Mouse (Mus musculus) stomach, embryonic 15.5 days (tissue): ENCODE results near the gene Cd47. TPM values are rescaled to one million over a fixed set of nuclear protein-coding genes. Genes with fewer than 3 reads are reported as not detected.

ENCODE experiments used
- ATAC-seq: fragments of 200-750 bp; cut with Nextera tagmentation; 2 replicates; pipeline ENCODE4 v1.8.0; 2017; ENCODE audit warnings: low read depth, moderate number of reproducible peaks, moderate TSS enrichment; ENCODE audit not compliant: insufficient read depth, low FRiP score
- H3K27ac ChIP-seq: fragments of 300-500 bp; sonication (generic); 2 replicates; pipeline ENCODE4 v1.5.1; 2015; ENCODE audit warnings: mild to moderate bottlenecking, inconsistent platforms
- H3K27me3 ChIP-seq: fragments of 300-500 bp; sonication (generic); replicated peaks from 2 replicates; pipeline ENCODE4 v1.6.1; 2015; ENCODE audit warnings: inconsistent platforms
- H3K36me3 ChIP-seq: fragments of 300-500 bp; sonication (generic); 2 replicates; pipeline ENCODE4 v1.6.1; 2015; ENCODE audit warnings: inconsistent platforms
- H3K4me1 ChIP-seq: fragments of 300-500 bp; sonication (generic); 2 replicates; pipeline ENCODE4 v1.6.1; 2015; ENCODE audit warnings: inconsistent platforms
- H3K4me2 ChIP-seq: fragments of 300-500 bp; sonication (generic); 2 replicates; pipeline ENCODE4 v1.6.1; 2015; ENCODE audit warnings: mild to moderate bottlenecking, inconsistent platforms
- H3K4me3 ChIP-seq: fragments of 300-500 bp; sonication (generic); replicated peaks from 2 replicates; pipeline ENCODE4 v1.5.1; 2015; ENCODE audit warnings: inconsistent platforms
- H3K9ac ChIP-seq: fragments of 300-500 bp; sonication (generic); 2 replicates; pipeline ENCODE4 v1.6.1; 2015; ENCODE audit warnings: inconsistent platforms
- H3K9me3 ChIP-seq: fragments of 300-500 bp; sonication (generic); 2 replicates; pipeline ENCODE4 v1.6.1; 2016; ENCODE audit warnings: inconsistent platforms
- whole genome bisulfite sequencing: fragments of 180-500 bp; shearing (Covaris S2); methylation state at CpG from one replicate; pipeline ENCODE4 v1.1.7; 2015; 5-methylcytosine and 5-hydroxymethylcytosine counted together
- polyA plus RNA-seq: library from polyadenylated mRNA; unstranded; fragments of >200 nt; fragmentation: Nextera tagmentation; extraction: Ambion mirVana; gene quantifications from 2 replicates; pipeline ENCODE4 v1.2.1, GENCODE M21; 2015

Cd47 gene
- polyA plus RNA-seq, 1 experiment from 2014 or later: 103 TPM

DNA sequence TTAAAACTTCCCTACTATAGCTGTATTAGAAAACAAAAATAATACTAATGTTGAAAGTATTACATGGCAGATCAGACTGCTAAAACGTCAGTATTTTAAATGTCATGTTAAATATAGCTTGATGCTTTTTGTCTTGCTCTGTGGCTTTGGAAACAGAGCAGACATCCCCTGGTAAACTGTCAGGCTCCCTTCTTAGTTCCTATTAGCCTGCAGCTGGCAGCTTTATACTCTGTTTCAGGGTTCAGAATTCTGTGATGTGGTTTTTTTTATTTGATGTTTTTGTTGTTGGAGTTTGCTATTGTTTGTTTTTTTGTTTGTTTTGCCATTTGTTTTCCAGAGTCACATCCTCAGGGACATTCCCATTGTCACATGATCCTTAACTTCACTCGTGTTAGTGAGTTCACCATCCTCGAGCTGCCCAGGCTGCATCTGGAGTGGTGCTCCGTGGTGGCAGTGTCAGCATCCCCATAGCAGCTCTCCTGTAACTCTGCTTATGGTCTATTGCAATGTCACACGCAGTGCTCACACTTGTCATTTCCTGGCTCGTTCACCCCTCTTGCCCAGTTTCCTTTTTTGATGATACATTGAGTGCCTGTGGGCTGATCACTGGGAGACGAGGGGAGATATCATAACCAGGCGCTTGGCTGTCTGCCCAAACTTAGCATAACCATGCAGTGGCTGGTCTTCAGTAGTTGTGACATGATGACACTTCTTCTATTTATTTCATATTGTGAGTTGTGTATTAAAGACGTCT, 87.7 kb downstream of the Cd47 start:
- Histone ChIP-seq H3K36me3 (no peaks in the 10 kb centered on the region), H3K27me3 (no peaks in the 10 kb centered on the region), H3K9ac (no peak overlapping the region), H3K27ac (no peak overlapping the region), H3K4me3 (no peak overlapping the region), H3K4me2 (no peak overlapping the region), H3K4me1 (no peaks in the 10 kb centered on the region), H3K9me3 (no peaks in the 10 kb centered on the region)
- WGBS: 63% methylated on average over 9 of the region's 9 CpGs
- no peak for ATAC-seq

DNA sequence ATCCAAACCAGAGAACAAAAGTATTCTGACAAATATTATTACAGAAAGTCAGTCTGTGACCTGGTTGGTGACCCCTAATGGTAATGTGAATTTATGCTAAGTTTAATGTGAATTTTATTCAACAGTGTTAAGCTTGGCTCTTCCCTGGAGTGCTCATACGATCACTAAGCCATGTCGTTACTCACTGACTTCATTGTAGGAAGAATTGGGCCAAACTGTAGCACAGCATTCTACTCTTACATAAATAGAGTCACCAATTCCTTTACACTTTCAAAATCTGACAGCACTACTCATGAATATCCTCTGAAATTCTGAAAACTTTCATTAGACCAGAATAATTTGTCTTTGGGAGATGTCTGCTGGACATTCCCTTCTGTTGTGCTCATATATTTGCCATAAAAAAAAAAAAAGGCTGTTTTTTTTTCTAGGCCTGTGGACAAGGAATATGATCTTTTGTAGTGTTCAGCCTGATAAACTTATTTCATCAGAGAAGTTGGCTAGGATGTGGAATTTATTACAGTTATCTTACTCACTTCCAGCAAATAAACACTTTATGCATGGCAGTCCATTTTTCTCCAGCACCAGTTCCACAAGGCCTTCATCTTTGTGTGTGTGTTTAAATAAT, 88.8 kb downstream of the Cd47 start:
- Histone ChIP-seq H3K36me3 (no peaks in the 10 kb centered on the region), H3K4me2 (no peak overlapping the region), H3K9ac (no peak overlapping the region), H3K4me1 (no peaks in the 10 kb centered on the region), H3K27me3 (no peaks in the 10 kb centered on the region), H3K27ac (no peak overlapping the region), H3K4me3 (no peak overlapping the region), H3K9me3 (no peaks in the 10 kb centered on the region)
- ATAC-seq: no peak
- WGBS: 63% methylated on average over 2 of the region's 2 CpGs

DNA sequence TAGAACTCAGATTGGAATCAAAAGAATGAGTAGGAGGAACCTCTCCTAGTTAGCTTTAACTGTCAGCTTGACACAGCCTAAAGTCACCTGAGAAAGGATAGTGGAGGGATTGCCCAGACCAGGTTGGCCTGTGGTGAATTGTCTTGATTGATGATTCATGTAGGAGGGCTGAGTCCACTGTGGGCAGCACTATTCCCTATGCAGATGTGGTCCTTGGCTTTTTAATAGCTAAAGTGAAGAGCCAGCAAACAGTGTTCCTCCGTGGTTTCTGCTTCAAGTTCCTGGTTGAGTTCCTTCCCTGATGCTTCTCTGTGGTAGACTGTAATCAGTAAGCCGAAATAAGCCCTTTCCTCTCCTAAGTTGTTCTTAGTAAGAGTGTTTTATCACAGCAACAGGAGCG, 91.9 kb downstream of the Cd47 start:
- H3K36me3 ChIP-seq: no peaks in the 10 kb centered on the region
- no peaks in the 10 kb centered on the region for H3K4me1 ChIP-seq
- WGBS: 93% methylated on average over 3 of the region's 3 CpGs

DNA sequence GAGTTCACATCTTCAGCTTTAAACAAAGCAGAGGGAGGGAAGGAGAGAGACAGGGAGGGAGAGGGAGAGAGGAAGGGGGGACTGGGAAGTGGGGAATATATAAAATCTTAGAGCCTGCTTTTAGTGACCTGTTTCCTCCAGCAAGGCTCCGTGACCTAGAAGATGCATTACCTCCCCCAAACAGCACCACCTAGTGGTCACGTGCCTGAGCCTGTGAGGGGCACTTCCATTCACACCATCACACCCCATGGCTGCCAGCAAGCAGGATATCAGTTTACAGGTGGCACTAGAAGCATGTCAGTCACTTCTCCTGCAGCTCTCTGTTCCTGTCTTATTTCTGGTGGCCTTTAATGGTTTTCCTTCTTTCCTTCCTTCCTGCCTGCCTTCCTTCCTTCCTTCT, 92.6 kb downstream of the Cd47 start:
- 65% methylated on average over 2 of the region's 2 CpGs for WGBS

More for the DNA sequence above, 91.9 kb downstream of the Cd47 start:
- no peak overlapping the region for H3K4me2 ChIP-seq
- no peaks in the 10 kb centered on the region for H3K27me3 ChIP-seq
- no peak for ATAC-seq
- H3K4me3 ChIP-seq: no peak overlapping the region
- no peak overlapping the region for H3K27ac ChIP-seq
- no peaks in the 10 kb centered on the region for H3K9me3 ChIP-seq
- H3K9ac ChIP-seq: no peak overlapping the region

DNA sequence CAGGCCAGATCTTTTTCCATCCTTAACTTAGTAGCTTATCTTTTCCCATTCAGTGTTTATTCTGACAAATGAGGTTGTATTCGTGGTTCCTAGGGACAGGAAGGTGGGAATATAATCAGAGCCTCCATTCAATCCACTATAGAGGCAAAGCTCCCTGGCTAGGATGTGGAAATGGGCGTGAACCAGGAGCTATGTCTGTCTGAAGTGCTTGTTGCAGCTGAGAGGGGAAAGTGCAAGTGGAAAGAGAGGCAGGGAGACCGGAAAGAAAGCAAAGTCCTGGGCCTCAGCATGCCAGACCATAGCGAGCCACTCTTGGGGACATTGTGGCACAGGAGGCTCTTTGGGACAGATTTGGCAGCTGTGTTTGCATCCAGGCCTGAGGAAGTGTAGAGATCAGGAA, 94.3 kb downstream of the Cd47 start:
- H3K4me3 ChIP-seq: no peak overlapping the region
- no peaks in the 10 kb centered on the region for H3K27me3 ChIP-seq
- H3K9ac ChIP-seq: no peak overlapping the region
- no peaks in the 10 kb centered on the region for H3K36me3 ChIP-seq
- ATAC-seq: no peak
- H3K4me1 ChIP-seq: no peaks in the 10 kb centered on the region
- no peak overlapping the region for H3K27ac ChIP-seq
- no peaks in the 10 kb centered on the region for H3K9me3 ChIP-seq
- 69% methylated on average over 4 of the region's 4 CpGs for WGBS
- no peak overlapping the region for H3K4me2 ChIP-seq

More for the DNA sequence above, 92.6 kb downstream of the Cd47 start:
- Histone ChIP-seq H3K36me3 (no peaks in the 10 kb centered on the region), H3K9ac (no peak overlapping the region), H3K4me1 (no peaks in the 10 kb centered on the region), H3K27ac (no peak overlapping the region), H3K4me3 (no peak overlapping the region), H3K9me3 (no peaks in the 10 kb centered on the region), H3K4me2 (no peak overlapping the region), H3K27me3 (no peaks in the 10 kb centered on the region)
- ATAC-seq: no peak

DNA sequence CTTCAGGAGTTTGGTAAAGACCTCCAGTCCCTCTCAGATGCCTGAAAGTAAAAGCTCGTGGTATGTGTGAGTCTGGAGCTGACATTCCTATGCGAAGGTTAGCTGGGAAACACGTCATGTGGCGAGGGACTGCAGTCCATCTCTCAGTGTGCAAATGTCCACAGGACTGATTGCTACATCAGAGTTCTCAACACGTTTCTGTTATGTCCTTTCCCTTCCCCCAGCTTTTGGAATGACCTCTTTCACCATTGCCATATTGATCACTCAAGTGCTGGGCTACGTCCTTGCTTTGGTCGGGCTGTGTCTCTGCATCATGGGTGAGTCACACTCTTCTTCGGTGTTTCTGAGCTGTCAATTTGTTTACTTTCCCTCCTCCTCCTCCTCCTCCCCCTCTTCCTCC, 95.8 kb downstream of the Cd47 start:
- Histone ChIP-seq H3K9ac (no peak overlapping the region), H3K27me3 (no peaks in the 10 kb centered on the region), H3K36me3 (no peaks in the 10 kb centered on the region), H3K4me3 (no peak overlapping the region), H3K4me2 (no peak overlapping the region), H3K9me3 (no peaks in the 10 kb centered on the region), H3K4me1 (no peaks in the 10 kb centered on the region), H3K27ac (no peak overlapping the region)
- WGBS: 55% methylated on average over 8 of the region's 8 CpGs
- no peak for ATAC-seq

DNA sequence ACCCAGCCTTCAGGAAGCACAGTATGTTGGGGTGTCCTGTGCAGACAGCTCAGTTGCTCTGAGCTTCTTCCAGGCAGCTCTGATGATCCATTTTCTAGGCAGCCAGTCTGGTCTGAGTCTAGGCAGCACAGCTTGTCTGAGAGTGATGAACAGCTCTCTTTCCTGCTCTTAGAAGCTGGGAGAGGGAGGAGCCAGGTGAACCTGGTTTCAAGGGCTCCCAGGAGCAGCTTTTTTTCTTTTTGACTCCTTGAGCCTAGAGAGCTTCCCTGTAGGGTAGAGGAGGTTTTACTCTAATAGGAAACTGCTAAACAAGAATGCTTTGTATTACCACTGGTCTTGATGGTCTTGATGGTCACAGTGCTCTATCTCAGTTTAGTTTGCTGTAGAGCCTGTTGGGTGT, 101.1 kb downstream of the Cd47 start:
- no peak overlapping the region for H3K4me2 ChIP-seq
- no peak overlapping the region for H3K27ac ChIP-seq
- ATAC-seq: no peak
- no peaks in the 10 kb centered on the region for H3K9me3 ChIP-seq
- no peaks in the 10 kb centered on the region for H3K27me3 ChIP-seq
- no peaks in the 10 kb centered on the region for H3K4me1 ChIP-seq
- no peak overlapping the region for H3K4me3 ChIP-seq
- H3K36me3 ChIP-seq: no peaks in the 10 kb centered on the region
- H3K9ac ChIP-seq: no peak overlapping the region

DNA sequence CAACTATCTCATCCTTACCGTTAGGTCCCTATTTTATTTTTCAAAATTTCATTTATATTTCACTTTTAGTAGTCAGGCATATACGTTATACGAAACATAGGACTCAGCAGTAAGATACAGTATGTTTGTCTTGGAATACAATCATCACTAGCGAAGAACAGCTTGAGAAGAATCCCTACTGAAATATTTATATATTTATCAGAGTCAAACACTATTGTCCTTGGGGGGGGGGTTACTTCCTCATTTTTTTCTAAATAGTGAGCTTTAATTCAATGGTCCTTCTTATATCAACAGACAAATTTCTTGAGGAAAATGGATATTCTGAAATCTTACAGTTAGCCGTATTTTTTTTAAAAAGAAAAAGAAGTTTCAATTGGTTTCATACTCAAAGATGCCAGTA, 101.8 kb downstream of the Cd47 start:
- Histone ChIP-seq H3K36me3 (no peaks in the 10 kb centered on the region), H3K4me3 (no peak overlapping the region), H3K9me3 (no peaks in the 10 kb centered on the region), H3K4me1 (no peaks in the 10 kb centered on the region), H3K27ac (no peak overlapping the region), H3K27me3 (no peaks in the 10 kb centered on the region), H3K9ac (no peak overlapping the region), H3K4me2 (no peak overlapping the region)
- WGBS: 94% methylated on average over 5 of the region's 5 CpGs
- no peak for ATAC-seq

DNA sequence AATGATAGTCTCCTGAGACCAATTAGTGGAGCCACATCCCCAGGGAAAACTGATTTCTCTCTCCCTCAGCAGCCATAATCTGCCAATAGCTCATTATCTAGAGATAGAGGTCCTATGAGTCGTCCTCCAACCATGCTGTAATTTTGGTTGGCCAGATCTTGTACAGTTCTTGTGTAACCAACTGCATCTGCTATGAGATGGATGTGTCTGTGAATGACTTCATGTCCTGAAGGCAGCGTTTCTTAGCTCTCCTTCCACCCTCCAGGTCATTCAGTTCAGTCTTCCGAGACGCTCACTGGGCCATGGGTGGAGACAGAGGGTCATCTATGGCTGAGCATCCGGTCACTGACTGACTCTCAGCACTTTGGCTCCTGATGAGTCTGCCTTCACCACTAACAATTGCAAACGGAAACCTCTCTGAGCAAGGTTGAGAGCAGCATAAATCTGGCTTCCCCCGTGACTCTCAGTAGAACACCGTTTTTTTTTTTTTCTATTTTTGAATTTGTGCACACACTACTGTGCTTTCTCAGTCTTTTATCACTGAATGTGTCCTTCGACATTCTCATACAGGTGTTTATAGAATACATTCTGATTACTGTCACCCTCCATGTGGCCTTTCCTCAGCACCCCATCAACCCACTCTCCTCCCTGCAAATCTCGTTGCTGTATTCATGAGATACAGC, 104.1 kb downstream of the Cd47 start:
- Histone ChIP-seq H3K27ac (no peak overlapping the region), H3K36me3 (no peaks in the 10 kb centered on the region), H3K4me1 (no peaks in the 10 kb centered on the region), H3K27me3 (no peaks in the 10 kb centered on the region), H3K4me2 (no peak overlapping the region), H3K9ac (no peak overlapping the region), H3K9me3 (no peaks in the 10 kb centered on the region), H3K4me3 (no peak overlapping the region)
- ATAC-seq: no peak
- 85% methylated on average over 10 of the region's 10 CpGs for WGBS

DNA sequence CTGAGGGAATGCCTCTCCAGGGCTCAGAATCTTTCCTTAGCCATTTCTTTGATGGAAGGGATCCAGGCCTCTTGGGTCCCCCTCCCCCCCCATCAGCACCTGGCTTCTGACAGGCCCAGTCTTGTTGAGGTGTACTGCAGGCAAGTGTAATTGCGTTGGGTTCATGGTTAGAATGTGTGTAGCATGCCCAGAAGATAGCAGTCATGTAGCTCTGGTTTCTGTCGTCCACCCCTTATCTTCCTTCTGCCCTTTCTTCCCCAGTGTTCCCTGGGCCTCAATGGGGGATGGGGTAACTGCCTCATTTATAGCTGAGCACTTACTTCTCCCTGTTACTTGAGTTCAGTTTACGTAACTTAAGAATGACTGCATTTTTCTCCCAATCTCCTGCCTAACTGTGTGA, 104.7 kb downstream of the Cd47 start:
- no peaks in the 10 kb centered on the region for H3K36me3 ChIP-seq
- no peaks in the 10 kb centered on the region for H3K27me3 ChIP-seq
- ATAC-seq: peak; percentile 59
- no peak overlapping the region for H3K4me3 ChIP-seq
- no peak overlapping the region for H3K4me2 ChIP-seq
- no peaks in the 10 kb centered on the region for H3K9me3 ChIP-seq
- H3K4me1 ChIP-seq: no peaks in the 10 kb centered on the region
- peak overlapping the region; percentile 46; the same call in 1 of the 2 replicates for H3K27ac ChIP-seq
- 50% methylated on average over 3 of the region's 3 CpGs for WGBS
- no peak overlapping the region for H3K9ac ChIP-seq

DNA sequence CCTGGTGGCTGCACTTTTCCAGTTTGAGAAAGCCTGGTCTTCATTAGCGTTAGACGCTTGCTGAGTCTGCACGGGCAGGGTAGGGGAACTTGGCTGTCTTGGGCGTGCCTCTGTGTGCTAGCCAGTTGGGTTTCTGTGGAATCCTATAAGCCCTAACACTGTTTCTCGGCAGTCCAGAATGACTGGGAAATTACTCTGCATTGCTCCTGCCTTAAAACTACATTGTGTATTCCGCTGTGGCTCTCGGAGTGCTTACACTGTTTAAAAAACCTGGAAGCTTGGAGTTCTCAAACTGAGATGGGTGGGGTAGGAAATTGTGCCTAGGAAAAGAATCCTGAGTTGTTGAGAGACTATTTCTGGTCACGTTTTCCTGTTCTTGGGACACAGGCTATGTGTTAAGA, 105.3 kb downstream of the Cd47 start:
- no peaks in the 10 kb centered on the region for H3K9me3 ChIP-seq
- H3K27ac ChIP-seq: peak overlapping the region; percentile 46; the same call in 1 of the 2 replicates
- no peak overlapping the region for H3K9ac ChIP-seq
- H3K36me3 ChIP-seq: no peaks in the 10 kb centered on the region
- no peak overlapping the region for H3K4me2 ChIP-seq
- H3K27me3 ChIP-seq: no peaks in the 10 kb centered on the region
- H3K4me3 ChIP-seq: no peak overlapping the region
- ATAC-seq: no peak; the same call in 1 of the 2 replicates
- no peaks in the 10 kb centered on the region for H3K4me1 ChIP-seq
- 60% methylated on average over 8 of the region's 8 CpGs for WGBS

DNA sequence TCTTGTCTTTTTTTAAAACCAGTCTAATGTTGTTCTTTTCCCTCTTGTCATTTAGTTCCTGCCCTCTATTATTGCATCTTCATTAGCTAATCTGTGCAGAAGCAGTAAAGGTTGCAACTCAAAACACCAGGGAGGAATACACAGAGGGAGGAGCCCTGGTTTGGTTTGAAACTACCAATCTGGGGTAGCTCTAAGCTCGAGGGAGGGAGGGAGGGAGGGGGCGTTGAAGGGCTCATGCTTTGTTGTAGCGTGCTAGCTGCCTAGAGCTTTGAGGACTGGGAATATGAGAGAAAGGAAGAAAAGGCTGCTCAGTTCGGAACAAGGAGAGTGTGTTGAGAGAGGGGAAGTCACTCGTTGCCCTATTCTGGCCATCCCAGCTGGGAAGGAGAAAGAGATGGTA, 105.7 kb downstream of the Cd47 start:
- WGBS: 55% methylated on average over 5 of the region's 5 CpGs
- Histone ChIP-seq H3K27ac (peak overlapping the region; percentile 55), H3K27me3 (no peaks in the 10 kb centered on the region), H3K4me3 (no peak overlapping the region), H3K36me3 (no peaks in the 10 kb centered on the region), H3K4me1 (no peaks in the 10 kb centered on the region), H3K4me2 (no peak overlapping the region), H3K9me3 (no peaks in the 10 kb centered on the region), H3K9ac (no peak overlapping the region)
- ATAC-seq: no peak
